Mouse (Mus musculus) brain, embryonic 14.5 days (tissue): ENCODE measurements at regions not wholly inside any gene's neighbourhood (a gene's known extent, or its start where the extent isn't known, plus 50 kb on each side); places are given as distances from the start of the nearest gene placed in this dataset.
A peak's percentile ranks its signal among the peaks of the same experiment; 100 is the strongest.

Experiments used
- DNase-seq: peaks from one replicate; pipeline ENCODE4 v3.0.0-alpha.2; 2011; ENCODE audit warnings: low read depth
- CTCF ChIP-seq: fragments of 200-500 bp; IDR thresholded peaks from 2 replicates; pipeline ENCODE4 v1.5.1; 2012; ENCODE audit warnings: inconsistent platforms, mild to moderate bottlenecking, moderate library complexity, borderline replicate concordance; ENCODE audit not compliant: insufficient read depth, insufficient read length; ENCODE audit errors: extremely low read depth
- POLR2A ChIP-seq: fragments of 200-500 bp; IDR thresholded peaks from 2 replicates; pipeline ENCODE4 v1.6.1; 2012; ENCODE audit warnings: mild to moderate bottlenecking, inconsistent platforms, borderline replicate concordance; ENCODE audit not compliant: poor library complexity, insufficient read depth, insufficient read length, severe bottlenecking; ENCODE audit errors: extremely low read depth

DNA sequence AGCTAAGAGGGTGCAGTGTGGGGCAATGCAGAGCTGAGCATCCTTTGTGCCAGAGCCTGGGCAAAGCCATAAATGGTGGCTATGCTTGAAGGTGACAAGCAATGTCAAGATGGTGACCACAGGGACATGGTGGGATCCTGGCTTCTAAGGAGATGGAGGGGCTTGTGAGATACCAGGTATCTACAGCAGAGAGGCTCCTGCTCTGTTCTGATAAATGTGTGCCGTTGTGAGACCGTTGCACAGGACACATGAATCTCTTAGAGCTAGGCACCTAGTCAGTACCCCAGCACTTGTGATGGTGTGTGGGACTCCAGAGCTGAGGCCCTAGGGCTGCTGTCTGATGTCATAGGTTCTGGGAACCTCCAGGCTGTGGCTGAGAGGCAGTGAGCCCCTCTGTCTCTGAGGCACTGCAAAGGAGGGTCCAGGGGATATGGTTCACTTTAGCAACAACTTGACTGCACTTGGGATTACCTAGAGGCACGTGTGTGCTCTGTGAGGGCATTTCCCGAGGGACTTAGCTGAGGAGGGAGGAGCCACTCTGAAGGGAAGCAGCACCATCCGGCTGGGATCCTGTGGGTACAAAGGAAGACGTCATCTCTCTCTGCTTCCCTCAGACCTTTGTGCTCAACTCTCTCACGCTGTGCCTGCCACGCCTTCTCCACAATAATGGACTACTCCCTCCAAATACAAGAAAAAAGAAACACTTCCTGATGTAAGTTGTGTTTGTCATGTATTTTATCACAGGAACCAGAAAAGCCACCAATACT lies 160.3 kb upstream of the A530016L24Rik start:
- peak; percentile 81 for DNase-seq
- TF ChIP-seq POLR2A: no peak
- TF ChIP-seq CTCF: no peak

DNA sequence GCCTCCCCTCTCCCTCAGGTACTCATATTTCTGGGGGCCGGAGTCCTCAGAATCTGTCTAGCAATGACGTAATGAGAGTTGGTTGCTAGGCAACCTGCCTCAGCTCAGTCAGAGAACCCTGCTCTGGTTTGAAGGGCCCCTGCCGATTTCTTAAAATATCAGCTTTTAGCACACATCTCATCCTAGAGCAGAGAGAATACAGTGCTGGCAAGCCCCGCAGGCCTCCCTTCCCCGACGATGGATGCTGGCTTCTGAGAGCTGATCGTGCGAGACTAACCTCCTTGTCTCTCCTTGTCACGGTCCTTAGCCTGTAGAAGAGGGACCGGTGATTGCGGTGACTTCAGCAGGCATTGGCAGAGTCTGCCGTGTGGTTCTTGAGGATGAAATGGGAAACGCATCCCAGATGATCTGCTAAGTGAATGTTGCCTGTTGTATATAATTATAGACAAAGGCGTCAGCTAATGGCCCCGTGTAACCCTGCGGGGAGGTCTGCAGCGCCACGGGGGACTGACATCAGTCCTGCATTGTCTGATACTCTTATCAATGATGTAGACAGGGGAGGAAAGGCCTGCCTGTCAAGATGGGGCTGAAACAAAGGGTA lies 159.4 kb upstream of the A530016L24Rik start:
- DNase-seq: peak; percentile 93
- TF ChIP-seq CTCF (no peak), POLR2A (no peak)

DNA sequence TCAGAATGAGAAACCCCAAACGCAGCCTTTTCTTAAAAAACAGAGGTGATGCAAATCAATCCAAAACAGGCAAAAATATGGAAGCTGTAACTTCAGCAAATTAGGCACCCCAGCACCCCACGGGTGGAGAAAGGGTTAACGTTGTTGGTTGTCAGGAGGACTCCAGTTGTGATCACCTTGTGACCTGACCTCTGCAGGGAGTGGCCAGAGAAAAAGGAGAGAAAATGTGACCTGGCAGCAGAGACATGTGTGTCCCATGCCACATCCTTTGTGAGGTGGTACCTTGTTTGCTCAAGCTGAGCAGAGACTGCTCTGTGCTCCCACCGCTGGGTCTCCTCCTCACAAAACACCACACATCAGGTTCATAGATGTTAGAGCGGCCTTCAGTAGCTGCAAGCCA lies 158.7 kb upstream of the A530016L24Rik start:
- TF ChIP-seq POLR2A (no peak), CTCF (no peak)
- DNase-seq: peak; percentile 26

DNA sequence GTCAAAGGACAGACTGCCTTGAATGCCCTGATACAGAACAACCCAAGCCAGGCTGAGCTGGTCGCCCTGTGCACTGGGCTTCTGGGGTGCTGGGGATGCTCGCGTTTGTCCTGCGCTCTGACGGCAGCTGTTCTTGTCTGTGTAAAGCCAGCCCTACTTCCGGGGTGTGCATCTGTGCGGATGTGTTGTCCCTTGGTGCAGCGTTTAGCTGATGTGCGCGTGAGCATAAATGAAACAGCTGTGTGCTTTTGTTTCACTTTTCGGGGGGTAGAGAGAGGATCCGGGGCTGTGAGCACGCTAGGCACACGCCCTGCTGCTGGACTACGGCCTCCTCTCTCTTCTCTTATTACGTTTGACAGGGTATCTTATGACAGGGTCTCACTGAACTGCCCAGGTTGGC lies 158.2 kb upstream of the A530016L24Rik start:
- TF ChIP-seq POLR2A: no peak
- no peak for TF ChIP-seq CTCF

DNA sequence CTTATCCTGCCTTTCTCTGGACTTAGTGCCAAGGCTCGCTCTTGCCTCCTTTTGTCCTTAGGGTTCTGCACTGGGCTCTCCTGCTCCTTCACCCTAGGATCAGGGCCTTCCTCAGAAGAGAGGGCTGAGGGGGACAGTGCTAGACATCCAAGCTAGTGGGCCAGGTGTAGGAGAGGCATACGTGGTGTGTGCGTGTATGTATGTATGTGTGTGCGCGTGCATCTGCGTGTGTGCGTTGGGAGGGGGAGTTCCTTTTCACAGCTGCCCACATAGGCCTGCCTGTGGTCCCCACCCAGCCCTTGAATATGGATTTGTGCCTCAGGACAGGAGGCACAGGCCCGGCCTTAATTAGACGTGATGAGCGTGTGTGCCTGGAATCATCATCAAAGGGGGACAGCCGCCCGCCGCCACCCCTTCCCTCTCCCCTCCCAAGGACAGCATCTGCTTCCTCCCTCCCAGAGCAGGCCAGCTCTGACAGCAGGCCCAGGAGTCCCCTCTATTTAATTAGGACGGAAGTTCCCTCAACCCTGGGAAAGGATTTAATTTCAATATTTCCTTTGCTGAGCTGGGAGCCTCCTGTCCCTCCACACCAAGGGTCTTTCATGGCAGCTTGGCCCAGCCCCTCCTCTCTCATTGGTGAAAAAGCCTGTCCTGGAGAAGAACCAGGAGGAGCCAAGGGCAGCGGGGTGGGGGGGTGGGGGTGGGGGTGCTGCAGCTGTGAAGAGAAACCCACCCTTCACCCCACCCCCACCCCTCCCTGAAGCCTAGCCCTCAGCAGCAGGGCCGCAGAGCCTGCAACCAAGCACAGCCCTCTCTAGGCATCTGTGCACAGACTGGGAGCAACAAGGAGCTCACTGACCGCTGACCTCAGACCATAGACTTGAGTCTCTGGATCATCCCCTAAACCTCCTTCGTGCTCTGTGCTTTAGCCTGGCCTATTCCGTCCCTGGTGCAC lies 155.8 kb upstream of the A530016L24Rik start:
- TF ChIP-seq POLR2A (no peak), CTCF (no peak)
- DNase-seq: peak; percentile 95

More for the DNA sequence above, 158.2 kb upstream of the A530016L24Rik start:
- DNase-seq: peak; percentile 61

DNA sequence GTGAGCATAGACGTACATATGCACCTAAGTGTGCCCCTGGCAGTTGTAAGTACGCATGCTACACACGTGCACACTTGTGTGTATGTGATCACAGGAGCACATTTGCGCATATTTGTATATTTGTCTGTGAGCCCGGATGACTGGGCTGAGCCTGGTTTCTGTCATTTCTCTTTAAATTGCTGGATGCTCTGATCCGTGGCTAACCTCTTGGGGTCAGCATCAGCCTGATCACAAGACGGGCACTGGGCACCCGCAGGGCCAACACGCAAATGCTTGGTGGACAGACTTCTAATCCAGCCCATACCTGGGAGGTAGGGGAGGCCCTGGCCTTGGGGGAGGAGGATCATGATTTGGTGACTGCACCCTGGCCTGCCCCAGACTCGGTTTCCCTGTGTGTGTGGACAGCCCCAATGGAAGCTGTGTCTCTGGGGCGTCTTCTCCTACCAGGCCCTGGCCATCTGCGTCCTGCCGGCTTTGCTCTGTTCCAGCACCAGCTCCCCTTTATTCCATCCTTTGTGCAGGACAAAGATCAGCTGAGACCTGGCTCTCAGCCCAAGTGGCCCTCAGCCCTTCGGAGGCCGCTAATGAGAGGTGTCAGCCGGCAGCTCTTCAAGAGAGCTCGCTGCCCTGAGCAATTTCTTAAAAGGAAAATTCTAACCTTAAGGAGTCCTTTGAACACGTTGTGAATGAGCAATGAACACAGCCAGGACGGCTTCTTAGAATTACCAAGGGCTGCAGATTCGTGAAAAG lies 155.0 kb upstream of the A530016L24Rik start:
- DNase-seq: peak; percentile 95
- TF ChIP-seq CTCF: no peak
- TF ChIP-seq POLR2A: no peak

DNA sequence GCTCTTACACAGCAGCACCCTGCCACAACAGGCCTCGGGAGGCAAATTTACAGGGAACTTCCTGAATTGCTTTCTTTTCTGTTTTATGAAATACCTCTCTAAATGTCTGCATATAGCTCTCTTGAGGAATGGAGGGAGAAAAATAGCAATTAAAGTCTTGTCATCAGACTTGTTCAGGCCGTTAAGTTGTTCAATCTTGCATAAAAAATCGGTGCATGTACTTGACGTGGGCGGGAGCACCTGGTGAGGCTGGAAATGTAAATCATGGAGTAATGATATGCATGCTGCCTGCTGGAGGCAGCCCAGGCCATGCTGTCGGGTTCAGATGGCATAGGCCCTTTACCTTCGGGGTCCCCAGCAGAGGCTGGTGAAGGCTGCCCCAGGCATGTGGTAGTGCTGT lies 153.6 kb upstream of the A530016L24Rik start:
- peak; percentile 78 for DNase-seq
- TF ChIP-seq POLR2A (no peak), CTCF (no peak)

DNA sequence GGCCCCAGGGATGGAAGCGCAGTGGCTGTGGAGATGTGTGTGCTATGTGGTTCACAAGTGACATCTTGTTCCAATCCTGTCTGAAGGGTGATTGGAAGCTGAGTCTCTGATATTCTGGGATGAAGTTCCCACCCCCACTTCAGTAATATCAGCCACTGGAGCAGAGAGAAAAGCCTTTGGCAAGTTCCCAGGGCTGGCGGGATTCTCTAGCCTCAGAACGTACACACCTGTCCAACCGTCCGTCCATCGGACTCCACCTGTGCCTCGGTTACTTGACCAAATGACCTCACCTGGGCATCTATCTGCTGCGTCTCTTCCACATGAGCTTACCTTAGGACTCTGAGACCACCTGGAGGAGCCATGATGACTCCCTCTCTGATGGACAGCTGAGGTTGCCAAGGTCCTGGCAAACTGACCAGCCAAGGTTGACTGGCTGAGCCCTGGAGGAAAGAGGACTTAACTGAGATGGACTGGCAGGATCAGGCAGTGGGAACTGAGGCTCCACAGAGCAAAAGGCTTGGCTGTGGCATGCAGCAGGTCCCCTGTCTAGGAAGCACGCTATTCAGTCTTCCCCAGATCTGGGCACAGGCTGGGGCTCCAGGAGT lies 152.5 kb upstream of the A530016L24Rik start:
- TF ChIP-seq POLR2A (no peak), CTCF (no peak)
- DNase-seq: peak; percentile 33

DNA sequence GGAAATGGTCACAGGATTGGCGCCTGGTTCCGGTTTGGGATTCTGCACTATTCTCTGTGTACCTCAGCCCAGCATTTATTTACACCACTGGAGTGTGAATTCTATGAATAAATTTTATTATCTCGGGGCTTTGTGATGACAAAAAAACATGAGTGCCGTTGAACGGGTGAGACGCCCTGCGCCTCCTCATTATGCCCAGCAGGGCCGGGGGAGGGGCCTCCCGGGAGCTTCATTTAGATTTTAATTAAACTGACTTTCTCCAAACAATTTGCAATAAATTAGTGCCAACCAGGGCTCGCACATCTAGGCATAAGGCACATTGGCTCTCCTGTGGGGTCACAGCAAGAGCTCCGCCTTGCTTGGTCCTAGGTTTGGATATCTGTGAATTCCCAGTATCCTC lies 151.8 kb upstream of the A530016L24Rik start:
- peak; percentile 69 for DNase-seq
- TF ChIP-seq CTCF (peak; percentile 33; the same call in 1 of the 2 replicates), POLR2A (no peak)

DNA sequence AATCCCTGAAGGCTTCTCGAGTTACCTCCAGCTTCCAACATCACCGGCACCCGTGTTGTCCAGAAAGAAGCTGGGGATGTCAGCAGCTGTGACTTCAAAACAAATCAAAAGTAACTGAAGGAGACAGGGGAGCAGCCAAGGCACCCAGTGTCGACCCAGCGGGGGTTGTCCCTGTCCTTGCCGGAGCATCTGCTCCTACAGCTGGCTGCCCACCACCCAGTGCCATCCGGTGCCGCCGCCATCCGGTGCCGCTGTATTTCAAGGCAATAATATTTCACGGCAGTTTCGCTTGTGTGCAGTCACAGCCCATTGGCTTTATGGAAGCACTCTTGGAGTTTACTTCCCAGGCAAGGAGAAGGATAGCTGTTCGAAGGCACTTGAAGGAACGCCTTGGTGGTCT lies 150.3 kb upstream of the A530016L24Rik start:
- TF ChIP-seq POLR2A (no peak), CTCF (no peak)
- no peak for DNase-seq
